Mouse (Mus musculus): ENCODE results near the gene Agbl4. TPM values are rescaled to one million over a fixed set of nuclear protein-coding genes. Genes with fewer than 3 reads are reported as not detected.

Gene Agbl4
- total RNA-seq, 2 experiments from 2014 or later = 0.33 to 0.53 TPM

GRCm38 (mm10) chr4:111583562-111584237, 1186.2 kb downstream of the Agbl4 start:
- DNase-seq = no peak

GRCm38 (mm10) chr4:111584286-111584685, 1186.8 kb downstream of the Agbl4 start:
- no peak for DNase-seq

GRCm38 (mm10) chr4:111588211-111588610, 1190.8 kb downstream of the Agbl4 start:
- no peak for DNase-seq

GRCm38 (mm10) chr4:111589467-111590170, 1192.2 kb downstream of the Agbl4 start:
- no peak for DNase-seq

GRCm38 (mm10) chr4:111594655-111595295, 1197.3 kb downstream of the Agbl4 start:
- peak; percentile 13 to 35 for DNase-seq

GRCm38 (mm10) chr4:111597249-111597661, 1199.8 kb downstream of the Agbl4 start:
- DNase-seq = peak; percentile 53 to 78

- peak; percentile 63 to 72 for DNase-seq
These were observed 1200.5 kb downstream of the Agbl4 start for GRCm38 (mm10) chr4:111597986-111598385.

- no peak for DNase-seq
These were observed 1205.7 kb downstream of the Agbl4 start for GRCm38 (mm10) chr4:111603194-111603593.

GRCm38 (mm10) chr4:111607826-111608500, 1210.5 kb downstream of the Agbl4 start:
- DNase-seq = no peak

GRCm38 (mm10) chr4:111621865-111622264, 1224.4 kb downstream of the Agbl4 start:
- DNase-seq = no peak

GRCm38 (mm10) chr4:111624914-111625313, 1227.5 kb downstream of the Agbl4 start:
- DNase-seq = no peak

- peak; percentile 79 to 84 for DNase-seq
These were observed 1228.8 kb downstream of the Agbl4 start for GRCm38 (mm10) chr4:111626118-111626830.

GRCm38 (mm10) chr4:111632615-111633014, 1235.2 kb downstream of the Agbl4 start:
- no peak for DNase-seq

- DNase-seq = no peak
These were observed 1238.2 kb downstream of the Agbl4 start for GRCm38 (mm10) chr4:111635538-111636124.

- no peak for DNase-seq
These were observed 1241.7 kb downstream of the Agbl4 start for GRCm38 (mm10) chr4:111638948-111639708.

GRCm38 (mm10) chr4:111645117-111645830, 1247.8 kb downstream of the Agbl4 start:
- no peak for DNase-seq

GRCm38 (mm10) chr4:111645831-111646166, 1248.3 kb downstream of the Agbl4 start:
- peak in 1 of 2 experiments; percentile 17 for DNase-seq

GRCm38 (mm10) chr4:111653451-111653850, 1256.0 kb downstream of the Agbl4 start:
- DNase-seq = no peak

- peak; percentile 9 to 13 for DNase-seq
These were observed 1266.3 kb downstream of the Agbl4 start for GRCm38 (mm10) chr4:111663730-111664129.

- DNase-seq = peak; percentile 14 to 42
These were observed 1266.7 kb downstream of the Agbl4 start for GRCm38 (mm10) chr4:111664146-111664545.
